Mouse (Mus musculus) hindbrain, postnatal 0 days (tissue): ENCODE measurements around the gene Naa40. TPM values are rescaled to one million over a fixed set of nuclear protein-coding genes. Genes with fewer than 3 reads are reported as not detected.

Experiments
- ATAC-seq: fragments of 200-750 bp; cut with Nextera tagmentation; 2 replicates; pipeline ENCODE4 v1.8.0; 2017; ENCODE audit warnings: mild to moderate bottlenecking, moderate TSS enrichment, moderate library complexity
- DNase-seq: peaks from one replicate; pipeline ENCODE4 v3.0.0-alpha.2; 2015; ENCODE audit warnings: low spot score
- H3K27ac ChIP-seq: fragments of 300-500 bp; sonication (generic); 2 replicates; pipeline ENCODE4 v1.5.1; 2014; ENCODE audit warnings: mild to moderate bottlenecking
- H3K27me3 ChIP-seq: fragments of 300-500 bp; sonication (generic); 2 replicates; pipeline ENCODE4 v1.6.1; 2014; ENCODE audit warnings: low read length, mixed read lengths; ENCODE audit not compliant: insufficient read depth
- H3K36me3 ChIP-seq: fragments of 300-500 bp; sonication (generic); 2 replicates; pipeline ENCODE4 v1.6.1; 2014; ENCODE audit warnings: low read length, mixed read lengths; ENCODE audit not compliant: insufficient read depth
- H3K4me1 ChIP-seq: fragments of 300-500 bp; sonication (generic); 2 replicates; pipeline ENCODE4 v1.6.1; 2014; ENCODE audit warnings: antibody characterized with exemption, low read length, mixed read lengths; ENCODE audit not compliant: insufficient read depth
- H3K4me2 ChIP-seq: fragments of 300-500 bp; sonication (generic); 2 replicates; pipeline ENCODE4 v1.6.1; 2014; ENCODE audit warnings: low read depth, mild to moderate bottlenecking, low read length, moderate library complexity, mixed read lengths
- H3K4me3 ChIP-seq: fragments of 300-500 bp; sonication (generic); 2 replicates; pipeline ENCODE4 v1.5.1; 2014; ENCODE audit warnings: low read length
- H3K9ac ChIP-seq: fragments of 300-500 bp; sonication (generic); replicated peaks from 2 replicates; pipeline ENCODE4 v1.6.1; 2014; ENCODE audit warnings: mild to moderate bottlenecking, low read length, moderate library complexity, mixed read lengths
- H3K9me3 ChIP-seq: fragments of 300-500 bp; sonication (generic); 2 replicates; pipeline ENCODE4 v1.6.1; 2016; ENCODE audit warnings: low read length, mixed read lengths
- CTCF ChIP-seq: IDR thresholded peaks from 2 replicates; pipeline ENCODE4 v1.5.1; 2016; ENCODE audit warnings: antibody characterized with exemption, control low read depth, low read depth
- WGBS: fragments of 180-500 bp; shearing (Covaris S2); extraction: QIAGEN DNeasy Blood & Tissue Kit; methylation state at CpG from one replicate; pipeline ENCODE4 v1.1.7; 2014; 5-methylcytosine and 5-hydroxymethylcytosine counted together
- polyA plus RNA-seq: library from polyadenylated mRNA; unstranded; fragments of >200 nt; fragmentation: Nextera tagmentation; extraction: Ambion mirVana; gene quantifications from 2 replicates; pipeline ENCODE4 v1.2.1, GENCODE M21; 2015
- total RNA-seq: library from RNA; depleted of rRNA; stranded (reverse); fragments of >200 nt; gene quantifications from 2 replicates; pipeline ENCODE4 v1.2.3, GENCODE M21; 2014

Gene Naa40
- total and polyA plus RNA-seq, 2 experiments from 2014 or later = 42.8 to 59.7 TPM

DNA sequence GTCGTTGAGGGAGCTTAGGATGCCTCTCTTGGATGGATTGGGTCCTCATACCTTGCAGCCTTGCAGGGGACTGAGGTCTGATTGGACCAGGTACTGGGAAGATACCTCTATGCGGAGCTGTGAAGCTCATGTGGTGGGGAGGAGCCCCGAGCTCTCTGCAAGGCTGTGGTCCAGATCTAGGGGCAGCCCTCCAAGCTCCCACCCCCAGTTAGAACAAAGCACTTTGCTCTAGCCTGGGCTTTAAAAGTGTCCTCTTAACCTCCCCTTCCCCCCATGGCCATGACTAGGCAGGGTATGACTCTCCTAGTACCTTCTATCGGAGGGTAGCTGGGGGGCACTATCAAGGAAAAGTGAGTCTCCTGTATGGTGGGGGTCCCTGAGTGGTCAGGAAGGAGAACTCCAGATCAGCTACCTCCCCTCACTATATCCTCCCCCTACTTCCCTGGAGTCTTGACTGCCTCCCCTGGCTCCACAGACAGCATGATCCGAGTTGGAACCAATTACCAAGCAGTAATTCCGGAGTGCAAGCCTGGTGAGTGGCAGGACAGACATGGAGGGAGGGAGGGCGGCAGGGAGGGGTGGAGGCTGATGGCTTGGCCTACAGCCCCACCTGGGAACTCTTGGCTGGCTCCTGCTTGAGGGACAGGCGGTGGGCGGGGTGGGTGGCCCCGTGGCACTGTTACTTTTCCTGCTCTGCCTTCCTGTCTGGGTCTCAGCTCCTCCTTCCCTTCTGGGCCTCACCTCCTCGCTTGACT, 28.5 kb upstream of the Naa40 start:
- H3K4me2 ChIP-seq = peak overlapping the region; percentile 77
- H3K36me3 ChIP-seq = peaks cover 19% of the 10 kb centered on the region; the same call in 1 of the 2 replicates
- peaks cover 37% of the 10 kb centered on the region for H3K4me1 ChIP-seq
- TF ChIP-seq CTCF = no peak
- peak overlapping the region; percentile 64 for H3K4me3 ChIP-seq
- ATAC-seq (no peak), DNase-seq (peak; percentile 58)
- peak overlapping the region; percentile 92; the same call in 1 of the 2 replicates for H3K27ac ChIP-seq
- H3K9me3 ChIP-seq = no peaks in the 10 kb centered on the region
- no peaks in the 10 kb centered on the region for H3K27me3 ChIP-seq
- peak overlapping the region; percentile 81 for H3K9ac ChIP-seq
- 4% methylated on average over 11 of the region's 11 CpGs for WGBS

DNA sequence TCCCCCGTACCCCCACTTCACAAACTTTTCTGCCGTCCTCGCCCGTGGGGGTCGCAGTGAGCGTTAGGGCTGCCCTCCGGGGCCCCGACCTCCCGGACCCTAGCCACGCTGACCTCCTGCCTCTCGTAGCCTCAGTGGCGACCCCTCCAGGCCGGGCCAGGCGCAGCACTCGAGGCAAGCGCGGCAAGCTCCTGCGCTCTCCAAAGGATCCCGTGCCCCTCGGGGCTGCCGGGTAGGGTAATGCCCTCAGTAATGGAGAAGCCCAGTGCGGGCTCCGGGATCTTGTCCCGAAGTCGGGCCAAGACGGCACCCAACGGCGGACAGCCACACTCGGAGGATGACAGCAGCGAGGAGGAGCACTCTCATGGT, 27.7 kb upstream of the Naa40 start:
- under 1% methylated on average over 29 of the region's 30 CpGs for whole genome bisulfite sequencing
- Histone ChIP-seq H3K4me3 (peak overlapping the region; percentile 64), H3K27me3 (no peaks in the 10 kb centered on the region), H3K4me2 (peak overlapping the region; percentile 77), H3K9ac (peak overlapping the region; percentile 81), H3K36me3 (peaks cover 15% of the 10 kb centered on the region; the same call in 1 of the 2 replicates), H3K4me1 (peaks cover 37% of the 10 kb centered on the region), H3K27ac (peak overlapping the region; percentile 92), H3K9me3 (no peaks in the 10 kb centered on the region)
- DNase-seq (peak; percentile 80), ATAC-seq (peak; percentile 19; the same call in 1 of the 2 replicates)
- peak; percentile 76 for TF ChIP-seq CTCF

DNA sequence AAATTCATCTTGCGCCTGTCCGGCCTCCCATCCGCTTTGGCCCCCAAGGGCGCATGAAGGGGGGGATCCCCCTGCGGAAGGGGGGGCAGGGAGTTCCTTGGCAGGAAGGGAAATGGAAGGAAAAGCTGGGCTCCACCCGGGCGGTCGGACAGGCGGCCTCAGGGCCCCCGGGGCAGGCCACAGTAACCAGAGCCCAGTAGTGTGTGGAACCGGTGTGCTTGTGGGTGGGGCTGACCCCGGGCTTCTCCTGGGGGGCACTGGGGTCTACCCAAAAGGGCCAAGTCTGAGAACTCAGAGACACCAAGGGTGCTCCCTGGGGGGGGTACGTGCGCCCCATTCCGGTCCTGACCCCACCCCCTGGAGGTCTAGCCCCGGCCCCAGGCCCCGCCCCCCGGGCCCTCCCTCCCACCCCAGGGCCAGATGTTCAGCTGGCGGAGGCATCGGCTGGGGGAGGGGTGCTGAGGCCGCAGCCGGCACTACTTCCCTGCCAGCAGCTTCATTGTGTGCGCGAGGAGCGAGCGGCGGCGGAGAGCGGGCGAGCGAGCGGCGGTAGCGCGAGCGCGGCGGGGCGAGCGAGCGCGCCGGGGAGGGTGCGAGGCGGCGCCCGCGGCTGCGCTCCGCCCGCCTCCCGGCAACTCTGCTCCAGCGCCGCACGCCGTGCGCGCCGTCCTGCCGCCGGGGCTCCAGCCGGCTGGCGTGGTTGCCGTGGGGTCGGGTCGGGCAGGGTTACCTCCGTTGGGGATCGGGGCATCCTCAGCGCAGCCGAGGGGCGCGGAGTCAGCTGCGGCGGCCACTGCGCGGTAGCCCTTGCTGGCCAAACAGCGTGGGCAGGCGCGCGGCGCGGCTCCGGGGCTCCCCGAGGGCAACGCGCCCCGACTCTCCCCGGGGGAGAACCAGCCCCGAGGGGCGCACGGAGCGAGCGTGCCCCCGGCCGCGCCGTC, 27.1 kb upstream of the Naa40 start:
- Histone ChIP-seq H3K9me3 (no peaks in the 10 kb centered on the region), H3K4me2 (peak overlapping the region; percentile 77), H3K9ac (peak overlapping the region; percentile 81), H3K36me3 (peaks cover 15% of the 10 kb centered on the region; the same call in 1 of the 2 replicates), H3K4me3 (peak overlapping the region; percentile 64), H3K4me1 (peaks cover 37% of the 10 kb centered on the region), H3K27me3 (no peaks in the 10 kb centered on the region), H3K27ac (peak overlapping the region; percentile 92)
- no peak for TF ChIP-seq CTCF
- ATAC-seq (peak; percentile 65), DNase-seq (peak; percentile 94)
- under 1% methylated on average over 49 of the region's 97 CpGs for WGBS

DNA sequence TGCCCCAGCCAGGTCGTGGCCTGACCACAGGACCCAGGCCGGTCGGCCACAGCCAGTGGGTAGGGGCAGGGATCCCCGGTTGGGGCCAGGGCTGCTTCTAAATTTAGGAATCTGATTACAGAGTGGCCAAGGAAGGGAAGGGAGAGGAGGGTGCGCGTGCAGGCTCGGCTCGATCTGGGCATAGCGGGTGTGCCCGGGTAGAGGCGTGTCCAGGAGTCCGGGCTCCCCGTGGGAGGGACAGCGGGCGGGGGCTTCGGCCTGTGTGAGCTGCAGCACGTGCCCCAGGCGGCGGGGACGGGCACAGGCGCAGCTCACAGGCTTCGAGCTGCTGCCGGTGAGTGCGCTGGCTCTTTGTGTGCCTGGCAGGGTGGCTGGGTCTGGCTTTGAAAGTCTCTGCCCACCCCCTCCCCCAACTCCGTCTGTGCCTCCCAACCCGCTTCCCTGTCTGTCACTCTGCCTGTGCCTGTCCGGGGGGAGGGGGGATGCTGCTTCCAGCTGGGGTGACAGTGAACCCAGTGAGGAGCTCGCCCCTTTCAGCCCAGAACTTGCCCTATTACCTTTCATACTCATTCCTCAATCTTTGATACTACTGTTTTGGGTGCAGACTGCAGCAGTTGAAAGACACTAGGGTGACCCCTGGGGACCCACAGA, 26.2 kb upstream of the Naa40 start, which contains the start of gene Rcor2:
Gene Rcor2, plus strand, starts transcription at position 235 of the 651 bp plus-strand sequence.
- H3K27me3 ChIP-seq = no peaks in the 10 kb centered on the region
- DNase-seq = peak; percentile 82
- TF ChIP-seq CTCF = no peak
- H3K9ac ChIP-seq = peak within 1 kb of the TSS; percentile 81
- peaks cover 37% of the 10 kb centered on the region for H3K4me1 ChIP-seq
- peak; percentile 54 for ATAC-seq
- peak within 1 kb of the TSS; percentile 77 for H3K4me2 ChIP-seq
- peaks cover 13% of the 10 kb centered on the region; the same call in 1 of the 2 replicates for H3K36me3 ChIP-seq
- H3K9me3 ChIP-seq = 0 out of 2 replicates have a peak, but pooled peaks cover 2% of the 10 kb centered on the region
- under 1% methylated on average over 24 of the region's 28 CpGs for WGBS
- peak within 1 kb of the TSS; percentile 64 for H3K4me3 ChIP-seq
- H3K27ac ChIP-seq = peak within 1 kb of the TSS; percentile 92

DNA sequence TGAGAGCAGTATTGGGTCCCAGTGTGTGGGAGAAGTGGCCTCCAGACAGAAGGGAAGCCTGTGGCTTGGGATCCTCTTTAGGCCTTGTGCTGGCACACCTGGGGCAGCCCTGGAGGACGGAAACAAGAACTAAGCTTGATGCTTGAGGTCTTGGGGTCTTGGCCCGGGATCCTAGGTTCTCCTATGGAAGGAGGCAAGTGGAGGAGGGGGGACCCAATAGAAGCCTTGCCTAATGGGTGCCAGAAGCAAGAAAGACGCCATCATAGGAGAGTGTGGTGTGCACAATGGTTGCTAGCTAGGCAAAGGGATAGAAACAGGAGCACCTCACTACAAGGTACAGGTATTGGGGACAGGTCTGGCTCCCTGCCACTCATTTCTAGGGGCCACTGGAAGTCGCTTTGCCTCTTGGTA, 25.4 kb upstream of the Naa40 start:
- H3K4me1 ChIP-seq = peaks cover 37% of the 10 kb centered on the region
- no peak overlapping the region for H3K4me3 ChIP-seq
- H3K4me2 ChIP-seq = 0 out of 2 replicates have a peak overlapping the region, but pooled peaks have one; percentile 13
- peak overlapping the region; percentile 92 for H3K27ac ChIP-seq
- WGBS = 38% methylated on average over 4 of the region's 4 CpGs
- peaks cover 5% of the 10 kb centered on the region; the same call in 1 of the 2 replicates for H3K36me3 ChIP-seq
- no peak for ATAC-seq
- 0 out of 2 replicates have a peak, but pooled peaks cover 3% of the 10 kb centered on the region for H3K9me3 ChIP-seq
- no peak for TF ChIP-seq CTCF
- peak; percentile 18 for DNase-seq
- no peaks in the 10 kb centered on the region for H3K27me3 ChIP-seq
- peak overlapping the region; percentile 9; the same call in 1 of the 2 replicates for H3K9ac ChIP-seq
